Mouse (Mus musculus) small intestine, adult 2 months (tissue): ENCODE results near the gene Gp1ba. TPM values are rescaled to one million over a fixed set of nuclear protein-coding genes. Genes with fewer than 3 reads are reported as not detected.

Experiments used
- H3K27ac ChIP-seq: fragments of 200-500 bp; 2 replicates; pipeline ENCODE4 v1.5.1; 2012; ENCODE audit warnings: low read depth, low read length, control low read depth, inconsistent platforms; ENCODE audit not compliant: insufficient read depth
- H3K27me3 ChIP-seq: fragments of 200-500 bp; 2 replicates; pipeline ENCODE4 v1.6.1; 2012; ENCODE audit warnings: mild to moderate bottlenecking, moderate library complexity, low read length, inconsistent platforms; ENCODE audit not compliant: control insufficient read depth, insufficient read depth
- H3K36me3 ChIP-seq: fragments of 200-500 bp; 2 replicates; pipeline ENCODE4 v1.6.1; 2012; ENCODE audit warnings: mild to moderate bottlenecking, low read length, control low read depth, inconsistent platforms; ENCODE audit not compliant: control insufficient read depth, insufficient read depth
- H3K4me1 ChIP-seq: fragments of 200-500 bp; 2 replicates; pipeline ENCODE4 v1.6.1; 2012; ENCODE audit warnings: low read length, inconsistent platforms, mixed read lengths; ENCODE audit not compliant: control insufficient read depth, insufficient read depth, insufficient read length
- H3K4me3 ChIP-seq: fragments of 200-500 bp; 2 replicates; pipeline ENCODE4 v1.5.1; 2012; ENCODE audit warnings: low read depth, mild to moderate bottlenecking, control low read depth, inconsistent platforms, low read length, moderate library complexity
- CTCF ChIP-seq: fragments of 200-500 bp; IDR thresholded peaks from 2 replicates; pipeline ENCODE4 v1.5.1; 2012; ENCODE audit warnings: low read depth, mild to moderate bottlenecking, control low read depth, inconsistent platforms, low read length, moderate library complexity, mixed read lengths; ENCODE audit not compliant: insufficient replicate concordance, insufficient read length; ENCODE audit errors: extremely low read depth
- POLR2A ChIP-seq: fragments of 200-500 bp; IDR thresholded peaks from 2 replicates; pipeline ENCODE4 v1.6.1; 2012; ENCODE audit warnings: low read depth, mild to moderate bottlenecking, control low read depth, inconsistent platforms, low read length, moderate library complexity
- whole genome bisulfite sequencing: fragments of 180-500 bp; shearing (Covaris S2); methylation state at CpG from one replicate; pipeline ENCODE4 v1.1.7; 2018; 5-methylcytosine and 5-hydroxymethylcytosine counted together
- polyA plus RNA-seq: library from polyadenylated mRNA; depleted of rRNA; stranded (reverse); fragments of >200 nt; gene quantifications from 2 replicates; pipeline ENCODE4 v1.2.3, GENCODE M21; 2012

Gene Gp1ba
- polyA plus RNA-seq, 1 experiment = 0.04 TPM

- H3K36me3 ChIP-seq = peaks cover 40% of the 10 kb centered on the region
- H3K4me3 ChIP-seq = peak within 1 kb of the TSS; percentile 87
- TF ChIP-seq CTCF = no peak
- peak; percentile 97 for TF ChIP-seq POLR2A
- H3K4me1 ChIP-seq = peaks cover 27% of the 10 kb centered on the region
- under 1% methylated on average over 56 of the region's 61 CpGs for WGBS
- H3K27ac ChIP-seq = peak within 1 kb of the TSS; percentile 99
- no peaks in the 10 kb centered on the region for H3K27me3 ChIP-seq
These were observed 15.4 kb downstream of the Gp1ba start, which contains the start of gene Pfn1 for GRCm38 (mm10) chr11:70654198-70654922. Gene Pfn1, minus strand, starts transcription at chr11:70654644.

GRCm38 (mm10) chr11:70654923-70655570, 16.1 kb downstream of the Gp1ba start:
- peak overlapping the region; percentile 87 for H3K4me3 ChIP-seq
- H3K36me3 ChIP-seq = peaks cover 34% of the 10 kb centered on the region
- no peaks in the 10 kb centered on the region for H3K27me3 ChIP-seq
- under 1% methylated on average over 48 of the region's 48 CpGs for WGBS
- TF ChIP-seq CTCF (no peak), POLR2A (peak; percentile 51)
- peak overlapping the region; percentile 99 for H3K27ac ChIP-seq
- H3K4me1 ChIP-seq = peaks cover 21% of the 10 kb centered on the region

GRCm38 (mm10) chr11:70655571-70656455, 16.9 kb downstream of the Gp1ba start:
- peaks cover 18% of the 10 kb centered on the region for H3K4me1 ChIP-seq
- TF ChIP-seq POLR2A = peak; percentile 3
- no peak for TF ChIP-seq CTCF
- H3K36me3 ChIP-seq = peaks cover 27% of the 10 kb centered on the region
- peak overlapping the region; percentile 99 for H3K27ac ChIP-seq
- H3K4me3 ChIP-seq = peak overlapping the region; percentile 87
- WGBS = under 1% methylated on average over 61 of the region's 61 CpGs
- H3K27me3 ChIP-seq = no peaks in the 10 kb centered on the region

- H3K27ac ChIP-seq = peak overlapping the region; percentile 99
- H3K27me3 ChIP-seq = no peaks in the 10 kb centered on the region
- H3K4me3 ChIP-seq = peak overlapping the region; percentile 87
- peaks cover 15% of the 10 kb centered on the region for H3K4me1 ChIP-seq
- peaks cover 22% of the 10 kb centered on the region for H3K36me3 ChIP-seq
- TF ChIP-seq POLR2A (no peak), CTCF (no peak)
- WGBS = 20% methylated on average over 16 of the region's 16 CpGs
These were observed 17.6 kb downstream of the Gp1ba start for GRCm38 (mm10) chr11:70656456-70656927.

GRCm38 (mm10) chr11:70656964-70657363, 18.0 kb downstream of the Gp1ba start, which contains the start of gene Eno3:
Gene Eno3, plus strand, starts transcription at chr11:70657202.
- 38% methylated on average over 3 of the region's 3 CpGs for WGBS
- TF ChIP-seq POLR2A (no peak), CTCF (no peak)
- H3K4me1 ChIP-seq = peaks cover 15% of the 10 kb centered on the region

GRCm38 (mm10) chr11:70657573-70657972, 18.7 kb downstream of the Gp1ba start:
- Histone ChIP-seq H3K4me3 (no peak overlapping the region), H3K27me3 (no peaks in the 10 kb centered on the region), H3K4me1 (peaks cover 15% of the 10 kb centered on the region), H3K36me3 (peaks cover 17% of the 10 kb centered on the region), H3K27ac (no peak overlapping the region)
- TF ChIP-seq POLR2A (no peak), CTCF (no peak)
- WGBS = 45% methylated on average over 6 of the region's 6 CpGs

More at GRCm38 (mm10) chr11:70656964-70657363, 18.0 kb downstream of the Gp1ba start, which contains the start of gene Eno3:
- Histone ChIP-seq H3K27me3 (no peaks in the 10 kb centered on the region), H3K36me3 (peaks cover 18% of the 10 kb centered on the region), H3K4me3 (peak within 1 kb of the TSS; percentile 87), H3K27ac (peak within 1 kb of the TSS; percentile 99)
